Mouse (Mus musculus) sigmoid colon, adult 10 weeks (tissue): Measurements from ENCODE around the gene Diexf. TPM values are rescaled to one million over a fixed set of nuclear protein-coding genes. Genes with fewer than 3 reads are reported as not detected.

ENCODE experiments used
- polyA plus RNA-seq: library from polyadenylated mRNA; stranded (reverse); fragments of 350-450 nt; fragmentation: Illumina TruSeq; extraction: RNeasy Lipid Tissue Mini Kit (QIAGEN cat#74804); gene quantifications from one replicate; pipeline ENCODE4 v1.2.3, GENCODE M21; 2014; ENCODE audit warnings: low read depth, low replicate concordance

Gene Diexf
- 16.4 TPM for polyA plus RNA-seq

GRCm38 (mm10) chr1:193129786-193130455 lies at the start of gene Diexf:
Gene Diexf (minus strand): TSS chr1:193130272.

GRCm38 (mm10) chr1:193167746-193168145 lies 37.7 kb upstream of the Diexf start, which contains the start of gene A130010J15Rik:
Gene A130010J15Rik (plus strand): TSS chr1:193168046.

GRCm38 (mm10) chr1:193152872-193153271 lies 22.8 kb upstream of the Diexf start, which contains the start of gene Irf6:
Gene Irf6 (plus strand): TSS chr1:193153111.

Other genes with a start within 250 kb of the Diexf start
- 2.0 TPM for gene Syt14, start 94.5 kb downstream of the Diexf start, polyA plus RNA-seq
- gene Irf6, start 22.8 kb upstream of the Diexf start, polyA plus RNA-seq: 221 TPM
- gene A130010J15Rik, start 37.8 kb upstream of the Diexf start, polyA plus RNA-seq: 24.4 TPM
- gene Traf3ip3, start 71.4 kb upstream of the Diexf start, polyA plus RNA-seq: 3.2 TPM
- gene Lamb3, start 77.4 kb upstream of the Diexf start, polyA plus RNA-seq: 11.9 TPM
- gene Hsd11b1, start 133.8 kb upstream of the Diexf start, polyA plus RNA-seq: 12.0 TPM
- not detected for gene G0s2, start 142.9 kb upstream of the Diexf start, polyA plus RNA-seq
- not detected for gene Camk1g, start 240.0 kb upstream of the Diexf start, polyA plus RNA-seq